Mouse (Mus musculus) frontal cortex, postnatal 10 days (tissue): ENCODE results near the gene Vps18.

ENCODE experiments used
- DNase-seq, 2 experiments: peaks; one replicate each; pipeline ENCODE4 v3.0.0; 2022; ENCODE audit warnings: low spot score in 2 of 2, mixed read lengths in 1 of 2

Vps18 gene

GRCm38 (mm10) chr2:119344537-119345138 lies 56.1 kb downstream of the Vps18 start:
- DNase-seq = no peak
